Mouse (Mus musculus) brain, embryonic 18.5 days (tissue): ENCODE measurements around the gene Tmprss5.
A peak's percentile ranks its signal among the peaks of the same experiment; 100 is the strongest.

Experiments
- DNase-seq: peaks from one replicate; pipeline ENCODE4 v3.0.0-alpha.2; 2012; ENCODE audit warnings: low read depth, low spot score

Gene Tmprss5

DNA sequence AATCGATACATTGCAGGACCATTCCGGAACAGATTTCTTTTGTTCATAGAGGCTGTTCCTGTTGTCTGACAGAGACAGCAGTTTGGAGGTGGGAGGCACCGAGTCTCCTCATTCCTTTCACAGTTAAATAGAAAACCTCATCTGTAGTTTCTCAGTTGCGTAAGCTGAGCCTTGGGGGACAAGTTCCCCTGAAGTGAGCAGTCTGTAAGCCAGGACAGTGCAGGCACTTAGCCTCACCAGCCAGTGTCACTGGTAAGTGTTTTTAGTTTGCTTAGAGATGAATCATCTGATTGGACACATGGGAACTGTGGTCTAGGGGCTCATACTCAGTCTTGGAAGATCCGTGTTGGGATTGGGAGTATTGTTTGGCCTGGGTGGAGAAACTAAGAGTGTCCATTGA lies at the start of gene Tmprss5:
Gene Tmprss5 (plus strand): TSS at position 154 of the 400 bp plus-strand sequence.
- no peak for DNase-seq

DNA sequence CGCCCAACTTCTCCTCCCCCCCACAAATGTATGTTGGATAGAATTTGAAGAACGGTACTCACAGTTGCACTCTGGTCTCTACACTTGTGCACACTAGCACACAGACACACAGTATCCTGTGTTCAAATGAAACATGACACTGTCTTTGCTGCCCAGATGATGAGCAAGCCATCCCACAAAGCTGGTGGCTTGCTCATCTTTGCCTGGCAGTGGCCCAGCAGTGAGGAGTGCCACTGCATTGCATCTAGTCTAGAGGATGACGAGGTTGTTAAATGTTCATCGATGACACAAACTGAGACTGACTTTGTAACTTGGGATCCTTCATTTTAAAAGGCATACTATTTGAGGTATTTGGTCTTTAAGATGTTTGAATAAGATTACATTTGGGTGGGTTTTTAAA lies 46.3 kb upstream of the Tmprss5 start:
- no peak for DNase-seq

DNA sequence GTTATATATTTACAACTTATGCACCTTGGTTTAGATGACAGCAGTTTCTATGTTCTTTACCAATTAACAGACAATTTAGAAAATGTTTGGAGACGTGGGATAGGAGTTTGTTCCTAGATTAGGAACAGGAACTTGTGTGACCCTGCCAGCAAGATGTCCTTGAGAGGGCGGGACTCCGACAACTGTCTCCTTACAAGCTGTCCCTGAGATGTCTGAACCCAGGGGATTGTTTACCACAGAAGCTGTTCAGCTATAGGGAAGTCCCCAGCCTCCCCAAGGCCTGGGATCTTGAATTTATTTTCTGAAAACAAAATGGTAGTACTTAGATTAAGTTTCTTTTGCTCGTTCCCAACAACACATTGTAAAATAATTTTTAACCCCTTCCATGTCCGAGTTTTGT lies 30.2 kb upstream of the Tmprss5 start:
- DNase-seq, result no peak

DNA sequence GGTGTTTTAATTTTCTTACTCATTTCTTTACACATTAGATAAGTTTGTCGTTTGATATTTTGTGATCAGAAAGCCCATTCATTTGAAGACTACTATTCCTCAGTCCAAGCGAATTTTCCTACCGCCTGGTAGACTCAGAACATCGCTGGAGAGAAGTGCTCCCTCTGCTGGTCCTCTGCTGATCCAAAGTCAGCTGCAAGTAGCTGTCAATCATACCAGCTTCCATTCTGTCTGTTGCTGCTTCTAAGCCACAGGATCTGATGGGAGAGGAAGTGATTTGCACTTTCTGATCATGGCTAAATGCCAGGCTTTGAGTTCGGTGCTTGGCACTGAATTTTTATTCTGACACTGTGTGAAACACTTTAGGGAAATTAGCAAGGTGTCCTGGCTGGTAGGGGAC lies 29.7 kb upstream of the Tmprss5 start:
- DNase-seq, result peak; percentile 40

DNA sequence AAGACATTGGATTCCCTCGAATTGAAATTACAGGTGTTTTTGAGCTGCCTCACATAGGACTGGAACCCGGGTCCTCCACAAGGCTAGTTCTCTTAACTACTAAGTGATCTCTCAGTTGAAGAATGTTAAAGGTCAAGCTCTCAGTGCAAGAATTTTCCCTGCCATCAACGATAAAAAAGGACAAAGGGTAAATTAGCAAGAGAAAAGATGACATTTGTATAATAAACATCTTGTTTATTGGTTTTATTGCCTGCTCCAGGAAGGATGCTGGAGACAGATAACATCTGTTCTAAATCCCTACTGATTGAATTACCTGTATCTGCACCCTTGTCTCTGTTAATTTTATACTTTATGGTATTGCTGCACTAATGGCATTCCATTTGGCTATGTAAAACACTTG lies 27.0 kb upstream of the Tmprss5 start:
- DNase-seq, result no peak

DNA sequence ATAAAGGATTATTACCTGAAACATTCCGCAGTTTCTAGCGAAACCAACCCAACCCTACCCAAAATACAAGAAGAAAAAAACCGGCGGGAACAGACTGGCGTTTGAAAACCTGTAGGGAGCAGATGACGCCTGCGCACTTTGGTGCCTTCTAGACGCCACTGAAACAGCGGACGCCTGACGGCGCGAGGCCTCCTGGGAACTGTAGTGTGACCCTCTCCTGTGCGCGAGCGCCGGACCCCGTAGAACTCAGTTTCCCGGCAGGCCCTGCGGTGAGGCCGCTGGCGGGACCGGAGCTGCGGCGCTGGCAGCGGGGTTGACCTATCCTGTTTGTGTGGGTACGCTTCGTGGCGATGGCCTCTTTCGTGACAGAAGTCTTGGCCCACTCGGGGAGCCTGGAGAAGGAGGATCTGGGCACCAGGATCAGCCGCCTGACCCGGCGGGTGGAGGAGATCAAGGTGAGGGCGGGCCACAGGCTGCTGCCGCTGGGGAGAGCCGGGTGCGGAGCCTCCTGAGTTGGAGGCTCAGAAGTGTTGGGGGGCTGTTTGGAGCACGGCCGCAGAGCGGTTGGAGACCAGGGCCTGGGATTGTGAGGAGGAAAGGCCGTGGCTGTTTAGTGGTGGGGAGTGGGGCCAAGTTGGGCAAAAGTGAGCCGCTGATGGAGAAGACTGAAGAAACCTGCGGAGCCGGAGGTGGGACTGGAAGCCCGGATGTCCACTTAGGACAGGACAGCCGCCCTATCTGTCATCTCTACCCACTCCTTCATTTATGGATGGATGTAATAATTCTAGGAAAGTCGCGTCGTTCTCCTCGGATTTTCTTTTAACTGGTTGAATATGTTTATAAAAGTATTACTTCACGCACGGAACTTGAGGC lies 25.5 kb upstream of the Tmprss5 start, which contains the start of gene Zw10:
Gene Zw10 (plus strand): TSS at position 281 of the 873 bp plus-strand sequence.
- peak; percentile 90 for DNase-seq

DNA sequence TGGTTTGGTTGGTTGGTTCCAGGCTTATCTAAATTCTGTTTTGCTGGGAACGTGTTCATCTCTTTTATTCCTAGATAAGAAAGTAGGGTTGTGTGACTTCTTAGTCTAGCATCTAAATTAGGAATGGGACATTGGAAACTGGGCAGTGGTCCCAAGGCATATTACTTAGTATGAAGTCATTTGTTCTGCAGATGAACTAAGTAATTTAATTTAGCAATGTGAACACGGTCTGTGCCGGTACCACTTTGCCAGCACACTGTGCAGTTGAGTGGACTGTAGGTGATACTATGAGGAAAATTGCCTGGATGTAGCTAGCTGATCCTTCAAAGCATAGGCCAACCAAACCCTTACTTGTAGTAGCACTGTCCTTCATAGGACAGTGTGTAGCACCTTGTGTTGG lies 4.2 kb upstream of the Tmprss5 start:
- DNase-seq, result no peak

DNA sequence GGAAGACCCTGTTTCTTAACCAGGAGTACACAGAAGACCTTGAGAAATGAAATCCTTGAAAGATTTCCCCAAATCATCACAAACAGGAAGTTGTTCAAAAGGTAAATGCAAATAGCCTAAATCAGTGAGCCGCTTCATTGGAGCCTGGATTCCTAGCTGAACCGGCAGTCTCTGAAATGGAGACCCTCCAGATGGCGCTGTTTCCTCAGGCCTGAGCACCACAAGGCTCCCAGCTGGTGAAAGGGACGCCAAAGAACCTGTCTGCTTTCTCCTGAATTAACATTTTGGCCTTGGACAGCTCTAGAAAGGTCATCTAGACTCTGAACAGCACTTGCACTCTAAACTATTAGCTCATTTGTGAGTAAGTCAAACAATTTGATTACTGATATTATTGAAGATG lies 501 bp downstream of the Tmprss5 start:
- peak; percentile 40 for DNase-seq

DNA sequence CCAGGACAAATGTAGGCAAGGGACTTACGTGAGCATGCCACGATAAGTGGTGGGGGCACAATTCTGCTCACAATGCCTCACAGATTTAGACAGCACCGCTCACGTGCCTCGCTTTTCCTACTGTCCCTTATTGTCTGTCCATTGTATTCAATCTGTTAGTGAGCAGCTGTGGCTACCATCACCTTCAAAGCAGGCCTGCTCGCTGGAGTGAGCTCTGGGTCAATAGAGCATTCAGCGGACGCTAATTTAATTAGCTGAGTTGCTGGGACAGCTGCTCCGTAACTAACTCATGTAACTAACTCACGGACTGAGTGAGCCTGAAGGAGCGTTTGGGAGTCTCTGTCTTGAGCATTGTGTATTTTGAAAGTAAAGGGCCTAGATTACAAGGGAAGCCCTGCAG lies 6.3 kb downstream of the Tmprss5 start:
- DNase-seq, result no peak

DNA sequence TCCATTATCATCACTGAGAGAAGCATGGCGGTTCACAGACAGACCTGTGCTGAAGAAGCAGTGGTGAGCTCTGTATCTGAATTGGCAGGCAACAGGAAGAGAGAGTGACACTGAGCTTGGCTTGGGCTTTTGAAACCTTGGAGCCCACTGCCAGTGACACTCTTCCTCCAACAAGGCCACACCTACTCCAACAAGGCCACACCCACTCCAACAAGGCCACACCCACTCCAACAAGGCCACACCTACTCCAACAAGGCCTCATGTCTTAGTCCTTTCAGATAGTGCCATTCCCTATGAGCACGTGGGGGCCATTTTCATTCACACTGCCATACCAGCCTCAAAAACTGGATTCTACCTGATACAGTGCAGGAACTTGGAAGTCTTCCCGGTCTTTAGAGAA lies 17.8 kb downstream of the Tmprss5 start:
- no peak for DNase-seq

DNA sequence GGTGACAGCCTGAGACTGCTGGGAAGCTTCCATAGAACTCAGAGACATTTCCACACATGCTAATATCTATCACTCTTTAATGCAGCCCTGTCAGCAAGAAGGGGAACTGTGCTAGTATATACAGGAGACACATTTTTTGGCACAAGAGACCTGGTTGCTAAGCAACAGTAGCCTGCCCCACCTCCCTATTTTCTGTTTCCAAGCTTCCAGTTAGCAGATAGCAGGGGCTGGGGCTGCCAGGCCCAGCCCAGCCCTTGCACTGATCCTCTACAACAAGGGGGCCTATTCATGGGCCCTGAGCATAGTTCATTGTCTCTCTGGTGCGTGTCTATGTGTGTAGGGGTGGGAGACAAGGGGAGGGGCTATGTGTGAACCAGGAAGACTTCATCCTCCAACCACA lies 21.3 kb downstream of the Tmprss5 start:
- DNase-seq, result no peak

DNA sequence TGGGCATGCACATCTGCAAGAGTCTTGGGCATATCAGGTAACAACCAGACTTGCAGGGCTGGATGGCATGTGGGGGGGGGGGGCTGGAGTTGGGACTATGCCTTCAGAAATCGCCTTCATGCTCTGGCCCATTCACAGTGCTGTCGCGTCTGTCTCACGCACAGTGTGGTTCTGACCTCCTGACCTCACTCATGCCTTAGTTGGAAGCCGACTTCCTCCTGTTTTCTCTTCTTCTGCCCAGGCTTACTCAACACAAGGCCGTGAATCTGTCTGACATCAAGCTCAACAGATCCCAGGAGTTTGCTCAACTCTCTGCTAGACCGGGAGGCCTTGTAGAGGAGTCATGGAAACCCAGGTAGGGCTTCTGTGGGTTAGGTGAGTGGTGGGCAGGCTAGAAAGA lies 28.0 kb downstream of the Tmprss5 start:
- DNase-seq, result no peak

DNA sequence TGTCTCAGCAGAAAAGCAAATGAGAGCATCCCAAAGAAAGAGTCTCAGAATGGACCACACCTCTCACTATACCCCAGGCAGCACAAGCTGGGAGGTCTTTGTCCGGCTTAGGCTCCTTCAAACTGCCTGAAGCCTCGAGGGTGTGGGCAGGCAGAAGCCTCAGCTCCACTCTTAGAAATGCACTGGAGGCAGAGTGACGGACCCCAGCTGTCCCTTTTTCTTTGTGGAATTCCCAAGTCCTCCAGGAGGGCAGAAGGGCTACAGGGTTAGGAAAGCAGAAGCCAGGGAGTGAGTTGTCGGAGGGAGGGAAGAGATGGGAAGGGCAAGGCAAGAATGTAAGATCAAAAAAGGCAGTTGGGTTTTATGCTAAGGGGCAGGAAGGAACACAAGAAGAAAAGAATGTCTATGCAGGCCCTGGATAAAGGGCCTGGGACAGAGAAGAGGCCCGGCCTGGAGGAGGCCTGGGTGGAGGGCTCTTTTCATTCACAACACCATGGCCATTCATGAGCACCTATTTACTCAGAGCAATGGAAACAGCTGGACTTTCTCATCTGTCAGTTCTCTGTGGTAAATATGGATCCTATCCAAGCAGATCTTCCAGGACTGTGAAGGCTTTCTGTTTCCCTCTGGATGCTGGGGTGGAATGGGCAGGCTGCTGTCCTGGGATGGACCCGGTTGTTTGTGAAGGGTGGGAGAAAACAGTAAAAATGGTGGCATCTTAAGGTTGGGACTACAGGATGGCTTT lies 29.6 kb downstream of the Tmprss5 start:
- no peak for DNase-seq

DNA sequence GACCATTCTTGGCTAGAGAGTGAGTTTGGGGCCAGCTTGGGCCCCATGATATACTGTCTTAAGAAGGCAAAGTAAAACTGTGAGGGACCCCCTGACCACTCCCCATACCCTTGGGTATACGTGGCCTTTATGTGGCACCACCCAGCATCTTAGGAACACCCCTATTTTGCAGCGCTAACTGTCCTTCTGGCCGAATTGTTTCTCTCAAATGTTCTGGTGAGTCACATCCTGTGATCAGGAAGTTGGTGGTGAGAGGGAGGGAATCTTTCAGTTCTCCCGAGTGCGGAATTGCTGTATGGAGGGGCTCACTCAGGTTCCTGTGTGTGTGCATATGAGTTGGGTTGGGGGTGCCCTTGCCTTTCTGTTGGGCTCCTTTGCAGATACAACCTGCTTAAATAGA lies 30.2 kb downstream of the Tmprss5 start:
- DNase-seq, result no peak

DNA sequence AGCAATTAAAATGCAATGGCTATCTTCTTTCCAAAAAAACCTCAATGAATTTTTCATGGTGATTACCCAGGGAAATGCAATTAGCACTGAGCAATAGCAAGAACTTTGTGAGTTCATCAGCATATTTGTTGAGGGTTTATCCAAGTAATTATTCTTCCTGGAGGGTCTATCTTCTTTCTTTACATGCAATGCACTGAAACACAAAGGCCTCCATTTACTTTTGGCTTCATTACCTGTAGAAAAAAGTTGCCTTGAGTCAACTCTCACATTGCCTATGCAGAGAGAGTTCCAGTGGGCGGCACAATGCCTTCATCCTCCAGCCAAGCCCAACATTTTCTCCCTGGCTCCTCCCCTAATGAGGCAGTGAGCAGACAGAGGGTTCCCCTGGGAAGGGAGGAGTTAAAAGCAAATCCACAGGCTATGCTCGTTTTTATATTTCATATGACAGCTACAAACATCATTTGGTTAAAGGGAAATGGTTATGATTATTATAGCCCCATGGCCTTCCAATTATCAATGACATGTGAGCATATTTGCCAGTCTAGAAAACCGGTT lies 37.3 kb downstream of the Tmprss5 start:
- DNase-seq, result no peak

DNA sequence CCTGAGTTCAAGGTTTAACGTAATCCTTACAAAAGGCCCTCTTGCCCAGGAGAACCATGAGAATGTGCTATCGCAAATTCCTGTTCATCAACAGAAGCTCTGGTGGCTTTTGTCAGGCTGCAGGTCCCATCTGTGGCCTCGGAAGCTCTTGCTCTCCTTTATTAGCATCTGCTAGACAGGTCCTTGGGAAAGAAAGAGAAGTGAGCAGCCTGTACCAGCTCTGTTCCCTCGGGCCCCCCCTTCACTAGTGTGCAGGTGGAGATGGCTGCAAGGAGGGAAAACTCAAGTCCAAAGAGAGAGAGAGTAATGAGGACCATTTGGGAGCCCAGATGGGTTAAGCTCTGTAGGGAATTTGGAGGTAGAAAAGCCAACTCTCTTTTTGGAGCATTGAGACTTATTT lies 38.7 kb downstream of the Tmprss5 start:
- DNase-seq, result no peak

DNA sequence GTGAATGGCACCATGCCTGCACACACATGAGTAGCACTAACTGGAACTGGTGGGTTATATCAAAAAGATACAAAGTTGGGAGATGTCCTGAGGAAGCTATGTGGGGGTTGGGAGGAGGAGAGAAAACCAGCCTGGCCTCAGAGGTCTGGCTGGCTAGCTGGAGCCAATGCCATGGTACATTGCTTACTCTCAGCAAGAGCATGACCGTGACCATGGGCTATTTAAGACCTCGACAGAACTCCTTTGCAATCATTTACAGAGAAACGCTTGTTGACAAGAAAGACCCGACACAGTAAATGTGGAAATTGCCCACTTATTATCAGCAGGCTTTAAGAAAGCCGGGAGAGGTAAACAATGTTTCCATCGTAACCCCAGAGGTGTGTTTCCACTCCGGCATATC lies 44.6 kb downstream of the Tmprss5 start:
- no peak for DNase-seq

DNA sequence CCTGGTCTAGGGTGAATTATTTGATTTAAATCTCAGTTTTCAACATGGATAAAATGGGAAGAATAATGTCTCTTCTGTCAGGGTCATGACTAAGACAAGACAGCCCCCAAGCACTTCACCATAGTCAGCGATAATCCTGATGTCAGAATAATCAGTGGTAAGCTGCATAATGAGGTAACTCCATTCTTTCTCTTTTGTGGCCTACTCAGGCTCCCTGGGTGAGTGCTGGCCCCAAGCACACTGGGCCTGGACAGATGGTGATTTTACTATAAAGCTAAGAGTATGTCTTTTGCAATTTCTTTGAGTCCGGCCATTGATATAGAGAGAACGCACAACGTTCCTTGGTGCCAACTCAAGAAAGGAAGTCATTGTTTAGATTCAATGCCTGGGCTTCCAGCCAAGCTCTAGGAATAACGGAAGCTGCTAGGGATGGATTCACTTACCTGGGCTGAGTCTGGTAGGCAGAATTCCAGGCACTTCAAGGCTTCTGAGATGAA lies 49.5 kb downstream of the Tmprss5 start:
- DNase-seq, result no peak

DNA sequence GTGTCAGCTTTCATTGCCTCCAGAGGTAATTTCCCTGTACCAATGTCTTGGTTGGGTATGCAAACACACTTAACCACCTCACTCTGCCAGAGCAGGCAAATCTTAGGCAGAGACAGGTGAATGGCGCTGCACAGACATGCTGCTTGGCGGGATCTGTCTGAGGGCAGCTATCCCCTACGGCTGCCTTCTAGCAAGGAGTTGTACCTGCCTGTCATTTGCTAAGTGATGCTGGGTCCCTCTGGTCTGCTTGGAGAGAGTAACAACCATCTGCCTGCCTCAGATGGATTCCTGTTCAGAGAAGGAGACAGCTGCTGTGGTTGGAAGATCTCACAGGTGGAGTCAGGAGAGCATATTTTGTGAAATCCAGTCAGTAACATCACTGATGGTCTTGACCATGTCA lies 62.8 kb downstream of the Tmprss5 start:
- DNase-seq, result no peak

DNA sequence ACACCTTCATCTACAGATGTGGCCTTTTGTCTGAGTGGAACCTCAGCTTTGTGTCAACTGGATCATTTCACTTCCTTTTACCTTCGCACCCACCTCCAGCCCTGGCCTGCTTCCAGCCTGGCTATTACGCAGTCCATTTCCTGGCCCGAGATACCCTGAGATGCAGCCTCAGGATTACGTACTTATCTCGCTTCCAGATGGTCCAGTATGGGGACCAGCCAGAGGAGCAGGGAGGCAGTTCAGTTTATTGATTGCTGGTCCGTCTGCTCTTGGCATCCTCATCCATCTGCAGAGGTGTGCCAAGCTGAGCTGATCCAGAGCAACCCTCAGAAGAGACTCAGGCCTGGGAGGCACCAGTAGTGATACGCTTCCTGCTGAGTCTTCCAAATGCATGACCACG lies 64.7 kb downstream of the Tmprss5 start:
- no peak for DNase-seq

DNA sequence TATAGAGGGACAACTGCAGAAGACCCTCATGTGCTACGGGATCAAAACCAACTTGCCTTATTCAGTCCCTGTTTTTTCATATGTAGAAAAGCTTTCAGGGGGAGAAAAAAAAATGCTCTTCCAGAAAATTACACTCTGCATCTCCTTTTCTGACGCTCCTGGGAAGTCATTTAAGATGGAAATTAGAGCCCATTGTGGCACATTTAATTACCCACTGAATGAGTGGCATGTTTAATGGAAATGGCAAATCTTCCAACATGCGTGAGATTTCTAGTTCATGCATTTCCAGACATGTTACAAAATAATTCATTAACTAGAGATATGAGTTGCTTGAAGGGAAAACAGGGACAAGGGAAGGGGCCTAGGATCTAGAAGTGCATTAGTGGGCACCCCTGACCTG lies 66.0 kb downstream of the Tmprss5 start:
- DNase-seq, result no peak
